28 mouse cellular contexts compared by ENCODE assay signal in the genomic region with DNA sequence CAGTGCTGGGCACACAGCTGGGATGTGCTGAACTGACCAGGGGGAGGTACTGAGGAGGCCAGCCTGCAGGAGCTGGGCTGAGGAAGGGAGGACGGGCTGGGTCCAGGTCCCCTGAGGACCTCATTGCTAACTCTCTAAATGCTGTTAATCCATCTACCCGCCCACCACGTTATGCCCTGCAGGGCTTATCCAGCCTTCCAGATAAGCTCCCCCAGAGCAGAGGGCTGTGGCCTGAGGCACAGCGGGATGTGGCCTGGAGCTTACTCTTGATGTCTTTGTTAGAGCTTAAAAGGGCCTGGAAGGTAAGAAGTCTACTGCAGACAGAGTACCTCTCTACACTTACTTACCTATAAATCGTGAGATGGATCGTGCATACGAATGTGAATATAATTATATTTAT.
DNase-seq lines count a peak whose midpoint lies in the region; ATAC-seq lines count a peak whose summit lies in the region.
"Had no signal": no experiment of that assay in that cellular context is flagged by ENCODE, and none has a peak within 500 bp of the region (broad histone marks: within the 10 kb centered on the region; RNA-seq: fewer than 3 reads in every experiment).

No protein-coding gene starts in this region.

- H3K9ac ChIP-seq in forebrain, embryonic 11.5 days (ENCODE audit: low read length): no peak overlapping the region
- no peak overlapping the region for H3K9ac ChIP-seq in midbrain, embryonic 11.5 days (ENCODE audit: low read length)
- no peak overlapping the region for H3K9ac ChIP-seq in midbrain, embryonic 13.5 days (replicated peaks)
- H3K9ac ChIP-seq in midbrain, embryonic 14.5 days (replicated peaks; ENCODE audit: low read length): no peak overlapping the region
- H3K9ac ChIP-seq in kidney, embryonic 14.5 days (ENCODE audit: low read depth, low read length): no peak overlapping the region
- H3K9ac ChIP-seq: forebrain, embryonic 12.5 days; forebrain, embryonic 15.5 days; heart, embryonic 13.5 days; hindbrain, embryonic 14.5 days had no signal

- H3K27ac ChIP-seq in forebrain, embryonic 10.5 days: peak overlapping the region; percentile 48; the same call in 1 of the 2 replicates
- no peak overlapping the region for H3K27ac ChIP-seq in forebrain, embryonic 11.5 days (ENCODE audit: low read depth, low read length)
- H3K27ac ChIP-seq in midbrain, embryonic 11.5 days (ENCODE audit: low read depth, low read length): no peak overlapping the region
- no peak overlapping the region for H3K27ac ChIP-seq in midbrain, embryonic 13.5 days
- no peak overlapping the region for H3K27ac ChIP-seq in midbrain, embryonic 14.5 days (replicated peaks; ENCODE audit: low read depth, low read length)
- H3K27ac ChIP-seq in kidney, embryonic 14.5 days (ENCODE audit: low read depth, low read length): no peak overlapping the region
- H3K27ac ChIP-seq: forebrain, embryonic 12.5 days; forebrain, embryonic 15.5 days; heart, adult 2 months; heart, embryonic 10.5 days; heart, embryonic 13.5 days; hindbrain, embryonic 14.5 days; hindbrain, postnatal 0 days had no signal

- peak; percentile 23 for DNase-seq in forebrain, embryonic 10.5 days (ENCODE audit: extremely low spot score, low spot score)
- DNase-seq in forebrain, embryonic 11.5 days (ENCODE audit: low spot score): no peak
- DNase-seq in midbrain, embryonic 11.5 days (ENCODE audit: low spot score, missing footprints): peak; percentile 83
- DNase-seq in midbrain, embryonic 14.5 days: peak; percentile 60
- peak; percentile 76 for DNase-seq in retina, postnatal 1 day
- no peak for DNase-seq in gastrocnemius, adult 18-20 months (ENCODE audit: low spot score)
- DNase-seq: adrenal gland, postnatal 14 days; B cell, adult 2 months; cerebellum, adult 11 months; cerebellum, adult 2 months; cerebellum, adult 9-11 months; cerebellum, postnatal 25 days; gastrocnemius, postnatal 10 days; gastrocnemius, postnatal 36 days; heart, adult 2 months; heart, postnatal 14 days; heart, postnatal 4 days had no signal

- H3K27me3 ChIP-seq in forebrain, embryonic 10.5 days (ENCODE audit: poor library complexity, severe bottlenecking): no peaks in the 10 kb centered on the region; the same call in 1 of the 2 replicates
- H3K27me3 ChIP-seq in forebrain, embryonic 11.5 days (ENCODE audit: control insufficient read depth, insufficient read depth, low read length): no peaks in the 10 kb centered on the region
- H3K27me3 ChIP-seq in midbrain, embryonic 11.5 days (ENCODE audit: control insufficient read depth, insufficient read depth, low read length): no peaks in the 10 kb centered on the region; the same call in 1 of the 2 replicates
- H3K27me3 ChIP-seq in midbrain, embryonic 13.5 days: no peaks in the 10 kb centered on the region
- H3K27me3 ChIP-seq in midbrain, embryonic 14.5 days (ENCODE audit: control insufficient read depth, insufficient read depth, low read length): no peaks in the 10 kb centered on the region
- H3K27me3 ChIP-seq in kidney, embryonic 14.5 days (ENCODE audit: control insufficient read depth, insufficient read depth, low read length): no peaks in the 10 kb centered on the region
- H3K27me3 ChIP-seq: CH12.LX; forebrain, embryonic 12.5 days; forebrain, embryonic 15.5 days; heart, embryonic 13.5 days had no signal

- H3K9me3 ChIP-seq in forebrain, embryonic 10.5 days: no peaks in the 10 kb centered on the region
- H3K9me3 ChIP-seq in forebrain, embryonic 11.5 days (ENCODE audit: control insufficient read depth, low read length): no peaks in the 10 kb centered on the region
- no peaks in the 10 kb centered on the region for H3K9me3 ChIP-seq in midbrain, embryonic 11.5 days (ENCODE audit: control insufficient read depth, low read length)
- no peaks in the 10 kb centered on the region for H3K9me3 ChIP-seq in midbrain, embryonic 13.5 days
- H3K9me3 ChIP-seq in midbrain, embryonic 14.5 days (ENCODE audit: control insufficient read depth, low read length): no peaks in the 10 kb centered on the region
- no peaks in the 10 kb centered on the region for H3K9me3 ChIP-seq in kidney, embryonic 14.5 days (ENCODE audit: control insufficient read depth, low read length)
- H3K9me3 ChIP-seq: forebrain, embryonic 12.5 days; forebrain, embryonic 15.5 days; heart, embryonic 10.5 days; heart, embryonic 13.5 days had no signal

- ATAC-seq in forebrain, embryonic 11.5 days (replicated peaks; ENCODE audit: low FRiP score): no peak
- ATAC-seq in midbrain, embryonic 11.5 days (ENCODE audit: low FRiP score): 0 out of 2 replicates have a peak, but pooled peaks have one; percentile 35
- ATAC-seq in midbrain, embryonic 13.5 days: no peak
- no peak for ATAC-seq in midbrain, embryonic 14.5 days (ENCODE audit: low FRiP score, low TSS enrichment)
- no peak for ATAC-seq in kidney, embryonic 14.5 days (ENCODE audit: low FRiP score, low TSS enrichment)
- ATAC-seq: forebrain, embryonic 15.5 days; hindbrain, postnatal 0 days; Patski had no signal

- WGBS in forebrain, embryonic 10.5 days: 25% methylated on average over 7 of the region's 7 CpGs
- WGBS in forebrain, embryonic 11.5 days: 19% methylated on average over 7 of the region's 7 CpGs
- WGBS in midbrain, embryonic 11.5 days: 27% methylated on average over 7 of the region's 7 CpGs
- 18% methylated on average over 7 of the region's 7 CpGs for whole genome bisulfite sequencing in midbrain, embryonic 13.5 days
- WGBS in midbrain, embryonic 14.5 days: 19% methylated on average over 7 of the region's 7 CpGs
- 57% methylated on average over 7 of the region's 7 CpGs for WGBS in kidney, embryonic 14.5 days

- no peaks in the 10 kb centered on the region for H3K36me3 ChIP-seq in forebrain, embryonic 10.5 days (replicated peaks)
- H3K36me3 ChIP-seq in forebrain, embryonic 11.5 days (ENCODE audit: control insufficient read depth, insufficient read depth, low read length): no peaks in the 10 kb centered on the region
- H3K36me3 ChIP-seq in midbrain, embryonic 11.5 days (ENCODE audit: control insufficient read depth, insufficient read depth, low read length): no peaks in the 10 kb centered on the region
- no peaks in the 10 kb centered on the region for H3K36me3 ChIP-seq in midbrain, embryonic 13.5 days
- H3K36me3 ChIP-seq in midbrain, embryonic 14.5 days (ENCODE audit: control insufficient read depth, insufficient read depth, low read length): no peaks in the 10 kb centered on the region
- H3K36me3 ChIP-seq in kidney, embryonic 14.5 days (ENCODE audit: control insufficient read depth, insufficient read depth, low read length): no peaks in the 10 kb centered on the region
- H3K36me3 ChIP-seq: forebrain, embryonic 12.5 days; forebrain, embryonic 15.5 days; G1E; heart, embryonic 10.5 days; heart, embryonic 13.5 days had no signal

- H3K4me2 ChIP-seq in forebrain, embryonic 11.5 days (ENCODE audit: low read depth, low read length, severe bottlenecking): no peak overlapping the region
- H3K4me2 ChIP-seq in midbrain, embryonic 11.5 days: no peak overlapping the region
- no peak overlapping the region for H3K4me2 ChIP-seq in midbrain, embryonic 13.5 days (replicated peaks)
- no peak overlapping the region for H3K4me2 ChIP-seq in midbrain, embryonic 14.5 days (ENCODE audit: low read length)
- no peak overlapping the region for H3K4me2 ChIP-seq in kidney, embryonic 14.5 days (replicated peaks; ENCODE audit: low read depth, low read length)
- H3K4me2 ChIP-seq: forebrain, embryonic 12.5 days; forebrain, embryonic 15.5 days; heart, embryonic 13.5 days; hindbrain, embryonic 14.5 days had no signal

- no peak overlapping the region for H3K4me3 ChIP-seq in forebrain, embryonic 10.5 days
- no peak overlapping the region for H3K4me3 ChIP-seq in forebrain, embryonic 11.5 days (ENCODE audit: low read depth, low read length)
- no peak overlapping the region for H3K4me3 ChIP-seq in midbrain, embryonic 11.5 days (ENCODE audit: low read depth, low read length)
- no peak overlapping the region for H3K4me3 ChIP-seq in midbrain, embryonic 13.5 days (replicated peaks)
- H3K4me3 ChIP-seq in midbrain, embryonic 14.5 days (replicated peaks; ENCODE audit: low read depth, low read length): no peak overlapping the region
- no peak overlapping the region for H3K4me3 ChIP-seq in kidney, embryonic 14.5 days (ENCODE audit: low read length)
- H3K4me3 ChIP-seq: forebrain, embryonic 12.5 days; forebrain, embryonic 15.5 days; heart, adult 2 months; heart, embryonic 10.5 days; heart, embryonic 13.5 days had no signal

- peaks cover 18% of the 10 kb centered on the region for H3K4me1 ChIP-seq in forebrain, embryonic 10.5 days
- H3K4me1 ChIP-seq in forebrain, embryonic 11.5 days (replicated peaks; ENCODE audit: control insufficient read depth, insufficient read depth, low read length): peaks cover 4% of the 10 kb centered on the region; the same call in 1 of the 2 replicates
- H3K4me1 ChIP-seq in midbrain, embryonic 11.5 days (ENCODE audit: control insufficient read depth, insufficient read depth, low read length): peaks cover 3% of the 10 kb centered on the region; the same call in 1 of the 2 replicates
- H3K4me1 ChIP-seq in midbrain, embryonic 13.5 days (replicated peaks): peaks cover 5% of the 10 kb centered on the region; the same call in 1 of the 2 replicates
- 0 out of 2 replicates have a peak, but pooled peaks cover 3% of the 10 kb centered on the region for H3K4me1 ChIP-seq in midbrain, embryonic 14.5 days (ENCODE audit: control insufficient read depth, insufficient read depth, low read length)
- H3K4me1 ChIP-seq in kidney, embryonic 14.5 days (ENCODE audit: control insufficient read depth, insufficient read depth, low read length): no peaks in the 10 kb centered on the region
- H3K4me1 ChIP-seq: forebrain, embryonic 15.5 days had no signal

Comparison
In these comparisons a context has a peak if more than half of its experiments do, and no peak if none do; other contexts are left out.
1. DNase-seq: peak in forebrain, embryonic 10.5 days (single experiment), midbrain, embryonic 11.5 days (single experiment), midbrain, embryonic 14.5 days (single experiment) and retina, postnatal 1 day (single experiment); none in forebrain, embryonic 11.5 days (single experiment) and gastrocnemius, adult 18-20 months (single experiment).